Mouse (Mus musculus): ENCODE results near the gene Dyrk4. TPM values are rescaled to one million over a fixed set of nuclear protein-coding genes. Genes with fewer than 3 reads are reported as not detected.

Gene Dyrk4
- total RNA-seq, 2 experiments from 2014 or later: not detected

- intact Hi-C loops (cut with DNase I): loop anchor here (5.0 kb wide), 1 partner anchor 88 kb away; the partner anchor contains the start of genes D6Wsu163e and Rad51ap1
- DNase-seq (ENCODE audit: low spot score): peak; percentile 82
These were observed 72.6 kb downstream of the Dyrk4 start, which contains the start of gene Ndufa9 for GRCm38 (mm10) chr6:126848712-126849704. Ndufa9 (minus strand) TSS chr6:126849136.

- intact Hi-C loops (cut with DNase I): no loop called here
- no peak for DNase-seq (ENCODE audit: low spot score)
These were observed 85.0 kb downstream of the Dyrk4 start for GRCm38 (mm10) chr6:126836628-126837027.

Other genes starting within 250 kb of the Dyrk4 start
- 1 to 10 TPM; 1.2 to 2.2 TPM for gene Kcna6, start 181.2 kb downstream of the Dyrk4 start, total RNA-seq (2021)
- gene Ndufa9, start 72.7 kb downstream of the Dyrk4 start, total RNA-seq (2021): 100 to 1,000 TPM; 774 to 795 TPM
- not detected for gene Akap3, start 68.7 kb downstream of the Dyrk4 start, total RNA-seq (2021)
- gene Rad51ap1, start 17.7 kb upstream of the Dyrk4 start, total RNA-seq (2021): 1 to 10 TPM; 1.1 to 2.7 TPM
- 10 to 100 TPM; 10.8 to 14.5 TPM for gene D6Wsu163e, start 18.1 kb upstream of the Dyrk4 start, total RNA-seq (2021)
- gene Fgf6, start 93.7 kb upstream of the Dyrk4 start, total RNA-seq (2021): under 1 TPM; 0.26 to 0.53 TPM
- not detected for gene Fgf23, start 151.1 kb upstream of the Dyrk4 start, total RNA-seq (2021)
- gene Tigar, start 187.7 kb upstream of the Dyrk4 start, total RNA-seq (2021): 10 to 100 TPM; 41.9 to 50.4 TPM
- gene Ccnd2, start 230.4 kb upstream of the Dyrk4 start, total RNA-seq (2021): 100 to 1,000 TPM; 155 to 157 TPM